Mouse (Mus musculus): ENCODE results near the gene Eml5.

- TF ChIP-seq CTCF (IDR thresholded peaks at IDR 0.05; ENCODE audit: low read depth) (no peak), EP300 (IDR thresholded peaks at IDR 0.05; ENCODE audit: low read depth) (no peak)
Observed at GRCm38 (mm10) chr12:98905466-98905865, 4.2 kb upstream of the Eml5 start.
